Mouse (Mus musculus) frontal cortex, postnatal 36 days (tissue): ENCODE data around the gene Eif4g1.

Experiments
- DNase-seq, 2 experiments: peaks; one replicate each; pipeline ENCODE4 v3.0.0; 2022; ENCODE audit warnings: low spot score in 2 of 2

Gene Eif4g1

GRCm38 (mm10) chr16:20672500-20672902 lies 4.4 kb downstream of the Eif4g1 start:
- DNase-seq, result peak; percentile 95 to 96

DNA sequence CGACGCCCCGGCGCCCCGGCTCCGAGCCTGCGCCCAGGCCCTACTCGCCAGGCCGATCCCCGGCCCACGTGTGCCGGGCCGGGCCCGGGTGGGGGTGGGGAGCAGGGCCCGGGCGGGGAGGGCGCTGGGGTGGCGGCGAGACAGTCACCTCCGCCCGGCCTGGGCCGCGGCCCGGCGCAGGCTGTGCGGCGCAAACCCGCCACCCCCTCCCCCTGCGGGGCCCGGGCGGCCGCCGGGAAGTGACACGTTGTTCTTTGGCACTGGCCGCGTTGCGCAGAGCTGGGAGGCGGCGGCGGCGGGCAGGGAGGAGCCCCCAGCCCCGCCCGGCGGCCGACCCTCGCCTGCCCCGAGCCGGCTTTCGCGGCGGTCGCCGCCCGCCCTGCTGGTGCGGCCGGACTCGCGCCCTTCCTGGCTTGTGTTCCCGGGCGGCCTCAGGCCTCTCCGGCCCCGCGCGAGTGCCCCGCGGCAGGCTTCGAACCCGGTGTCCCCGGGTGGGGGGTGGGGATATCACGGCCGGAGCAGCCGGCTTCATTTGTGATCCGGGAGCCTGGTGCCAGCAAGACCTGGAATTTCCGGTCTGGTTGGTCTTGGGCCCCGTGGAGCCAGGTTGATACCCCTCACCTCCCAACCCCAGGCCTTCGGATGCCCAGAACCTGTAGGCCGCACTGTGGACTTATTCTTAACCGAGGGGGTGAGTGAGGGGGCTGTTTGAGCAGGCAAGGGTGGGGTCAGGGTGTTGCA lies 5.0 kb downstream of the Eif4g1 start:
- DNase-seq, result peak in 1 of 2 experiments; percentile 24

- DNase-seq, result no peak
These were observed 5.7 kb downstream of the Eif4g1 start for GRCm38 (mm10) chr16:20673706-20674303.

DNA sequence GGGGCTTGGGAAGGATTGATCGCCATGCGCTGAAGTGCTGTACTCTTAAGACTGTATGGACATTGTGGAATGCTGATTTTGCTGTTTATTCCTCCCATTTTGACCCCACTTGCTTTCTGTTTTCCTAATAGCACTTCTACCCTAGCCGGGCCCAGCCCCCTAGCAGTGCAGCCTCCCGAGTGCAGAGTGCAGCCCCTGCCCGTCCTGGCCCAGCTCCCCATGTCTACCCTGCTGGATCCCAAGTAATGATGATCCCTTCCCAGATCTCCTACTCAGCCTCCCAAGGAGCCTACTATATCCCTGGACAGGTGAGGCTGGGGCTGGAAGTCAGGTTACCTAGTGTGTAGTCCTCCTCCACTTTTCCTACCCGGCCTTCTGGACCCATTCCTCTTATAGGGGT lies 7.1 kb downstream of the Eif4g1 start:
- no peak for DNase-seq

DNA sequence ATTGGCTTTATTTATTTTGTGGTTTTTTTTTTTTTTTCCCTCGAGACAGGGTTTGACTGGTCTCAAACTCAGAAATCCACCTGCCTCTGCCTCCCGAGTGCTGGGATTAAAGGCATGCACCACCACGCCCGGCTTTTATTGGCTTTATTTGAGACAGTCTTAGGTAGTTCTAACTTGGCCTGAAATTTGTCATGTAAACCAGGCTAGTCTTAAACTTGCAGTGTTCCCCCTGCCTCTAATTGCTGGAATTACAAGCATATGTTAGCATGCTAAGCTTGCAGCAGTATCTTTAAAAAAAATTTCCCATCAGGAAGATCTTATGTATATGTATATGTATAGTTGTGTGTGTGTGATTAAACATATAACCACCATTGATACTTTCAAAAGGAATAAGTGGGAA lies 8.6 kb downstream of the Eif4g1 start:
- DNase-seq, result no peak

- DNase-seq, result no peak
These were observed 9.3 kb downstream of the Eif4g1 start for GRCm38 (mm10) chr16:20677380-20677779.

DNA sequence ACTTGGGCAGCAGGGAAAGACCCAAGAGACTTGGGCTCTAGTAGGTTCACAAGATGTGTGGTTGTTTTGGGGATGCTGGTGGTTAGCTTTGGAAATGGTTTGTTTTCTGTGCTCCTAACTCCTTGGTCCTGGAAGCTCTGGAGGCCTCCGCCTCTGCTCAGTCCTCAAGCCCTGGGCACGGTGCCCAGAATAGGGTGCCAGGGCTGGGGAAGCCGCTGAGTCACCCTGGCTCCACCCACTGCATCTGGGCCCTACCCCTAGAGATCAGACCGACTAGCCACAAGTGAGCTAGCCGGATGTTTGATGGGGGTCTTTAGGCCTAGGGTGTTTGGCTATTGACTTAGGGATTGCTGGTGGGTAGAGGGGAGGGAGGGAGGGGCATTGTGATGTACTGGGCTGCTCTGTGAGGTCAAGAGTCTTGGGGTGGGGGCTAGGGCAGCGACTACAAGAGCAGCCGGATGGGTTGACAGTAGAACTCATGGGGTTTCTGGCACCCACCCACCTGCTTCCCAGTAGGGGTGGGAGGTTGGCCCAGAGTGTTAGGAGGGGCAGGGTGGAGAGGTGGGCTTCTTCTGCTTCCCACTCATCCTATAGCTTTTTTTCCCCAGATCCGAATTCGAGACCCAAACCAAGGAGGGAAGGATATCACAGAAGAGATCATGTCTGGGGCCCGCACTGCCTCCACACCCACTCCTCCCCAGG lies 10.0 kb downstream of the Eif4g1 start:
- peak; percentile 76 to 79 for DNase-seq

GRCm38 (mm10) chr16:20690774-20691173 lies 22.7 kb downstream of the Eif4g1 start:
- no peak for DNase-seq

DNA sequence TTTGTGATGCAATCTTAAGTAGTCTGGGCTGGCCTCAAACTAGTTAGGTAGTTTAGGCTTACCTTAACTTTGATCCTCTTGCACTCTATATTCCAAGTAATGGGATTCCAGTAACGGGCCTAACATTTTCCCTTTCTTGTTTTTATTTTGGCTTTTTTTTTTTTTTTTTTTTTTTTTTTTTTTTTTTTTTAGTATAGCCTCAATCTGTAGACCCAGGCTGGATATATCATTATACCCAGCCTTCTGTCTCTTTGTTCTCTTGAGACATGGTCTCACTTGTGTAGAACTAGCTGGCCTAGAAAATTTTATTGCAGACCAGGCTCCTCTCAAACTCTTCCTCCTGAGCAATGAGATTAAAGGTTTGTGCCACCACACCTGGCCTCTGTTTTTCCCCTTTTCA lies 23.5 kb downstream of the Eif4g1 start:
- no peak for DNase-seq

- DNase-seq, result no peak
These were observed 24.3 kb downstream of the Eif4g1 start for GRCm38 (mm10) chr16:20692241-20692965.

- DNase-seq, result peak; percentile 91 to 96
These were observed 25.1 kb downstream of the Eif4g1 start, which contains the start of gene Fam131a for GRCm38 (mm10) chr16:20693111-20693701. TSS of gene Fam131a (plus strand) at chr16:20693241.

DNA sequence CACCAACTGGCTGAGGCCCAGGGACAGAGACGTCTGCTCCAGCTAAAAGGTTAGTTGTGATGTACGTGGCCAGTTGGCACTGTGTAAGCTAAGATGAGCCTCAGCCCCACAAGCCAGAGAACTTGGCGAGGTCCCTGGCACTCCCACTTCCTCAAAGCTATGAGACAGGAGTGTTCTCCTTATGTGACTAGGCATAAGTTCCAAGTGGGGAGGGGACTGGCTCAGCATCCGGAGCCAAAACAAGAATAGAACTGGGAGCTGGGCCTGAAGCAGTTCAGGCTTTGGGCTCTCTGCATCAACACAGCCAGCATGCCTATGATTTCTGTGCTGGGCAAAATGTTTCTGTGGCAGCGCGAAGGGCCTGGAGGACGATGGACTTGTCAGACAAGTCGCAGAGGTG lies 26.7 kb downstream of the Eif4g1 start:
- DNase-seq, result peak; percentile 80 to 88

DNA sequence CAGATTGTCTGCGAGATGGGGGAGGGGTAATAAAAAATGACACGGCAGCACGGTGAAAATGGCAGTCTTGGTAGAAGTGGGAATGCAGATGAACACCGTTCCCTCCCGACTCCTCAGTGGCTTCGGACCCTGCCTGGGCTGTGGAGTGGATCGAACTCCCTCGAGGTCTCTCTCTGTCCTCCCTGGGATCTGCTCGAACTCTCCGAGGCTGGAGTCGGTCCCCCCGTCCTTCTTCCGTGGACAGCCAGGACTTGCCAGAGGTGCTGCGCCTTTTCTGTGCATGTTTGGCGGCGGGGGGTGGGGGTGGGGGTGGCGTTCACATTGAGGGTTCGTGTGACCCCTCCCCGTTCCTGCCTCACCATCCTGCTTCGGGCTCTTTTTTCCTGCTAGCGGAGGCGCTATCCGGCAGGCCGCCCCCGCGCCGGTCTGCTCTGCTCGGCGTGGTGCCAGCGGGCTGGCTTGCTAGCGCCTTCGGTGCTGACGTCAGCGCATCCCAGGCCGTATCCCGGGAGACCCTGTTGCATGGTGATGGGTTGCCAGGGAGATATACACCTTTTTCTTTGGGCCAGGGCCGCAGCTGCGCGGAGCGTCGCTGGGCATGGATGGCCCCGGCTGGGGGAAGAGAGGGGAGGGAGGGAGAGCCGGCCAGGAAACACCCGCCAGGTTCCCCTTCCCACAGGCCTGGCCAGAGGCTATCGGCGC lies 27.7 kb downstream of the Eif4g1 start:
- DNase-seq, result peak; percentile 97 to 99

- DNase-seq, result no peak
These were observed 31.2 kb downstream of the Eif4g1 start for GRCm38 (mm10) chr16:20699266-20699665.

- DNase-seq, result no peak
These were observed 31.9 kb downstream of the Eif4g1 start for GRCm38 (mm10) chr16:20700036-20700435.

GRCm38 (mm10) chr16:20701316-20701715 lies 33.2 kb downstream of the Eif4g1 start:
- DNase-seq, result no peak

- no peak for DNase-seq
These were observed 33.8 kb downstream of the Eif4g1 start for GRCm38 (mm10) chr16:20701729-20702521.

DNA sequence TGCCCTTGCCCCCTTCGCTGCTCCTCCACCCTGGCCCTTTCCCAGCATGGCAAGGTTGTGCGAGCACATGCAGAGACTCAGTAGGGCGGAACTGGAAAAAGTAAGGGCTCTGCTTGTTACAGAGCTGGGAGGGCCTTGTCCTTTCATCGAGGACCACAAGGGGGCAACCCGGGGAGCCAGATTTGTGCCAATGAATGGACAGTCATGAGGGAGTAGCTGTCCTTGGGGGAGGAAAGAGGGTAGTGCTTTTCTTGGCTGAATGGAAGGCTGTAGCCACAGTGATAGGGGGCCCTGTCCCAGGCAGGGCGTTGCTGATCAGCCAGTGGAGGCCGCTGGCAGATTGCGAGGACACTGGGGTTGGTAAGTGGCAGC lies 34.4 kb downstream of the Eif4g1 start:
- DNase-seq, result peak; percentile 54 to 64

DNA sequence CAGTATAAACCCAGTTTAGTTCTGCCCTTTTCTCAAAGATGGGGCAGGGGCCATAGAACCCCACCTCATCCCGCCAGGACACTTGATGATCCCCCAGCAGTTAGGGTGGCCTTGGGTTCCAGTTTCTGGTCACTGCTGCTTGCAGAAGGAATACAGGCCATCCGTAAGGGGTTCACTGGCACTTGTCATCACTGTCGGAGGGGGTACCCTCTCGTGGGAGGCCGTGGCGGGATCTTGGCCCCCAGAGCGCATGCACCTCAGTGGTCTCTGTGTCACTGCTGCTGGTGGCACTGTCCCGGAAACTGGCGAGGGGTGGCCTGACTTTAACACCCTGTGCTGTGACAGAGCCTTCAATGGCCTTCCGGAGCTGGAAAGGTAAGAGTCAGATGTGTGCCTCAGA lies 35.0 kb downstream of the Eif4g1 start:
- DNase-seq, result no peak

DNA sequence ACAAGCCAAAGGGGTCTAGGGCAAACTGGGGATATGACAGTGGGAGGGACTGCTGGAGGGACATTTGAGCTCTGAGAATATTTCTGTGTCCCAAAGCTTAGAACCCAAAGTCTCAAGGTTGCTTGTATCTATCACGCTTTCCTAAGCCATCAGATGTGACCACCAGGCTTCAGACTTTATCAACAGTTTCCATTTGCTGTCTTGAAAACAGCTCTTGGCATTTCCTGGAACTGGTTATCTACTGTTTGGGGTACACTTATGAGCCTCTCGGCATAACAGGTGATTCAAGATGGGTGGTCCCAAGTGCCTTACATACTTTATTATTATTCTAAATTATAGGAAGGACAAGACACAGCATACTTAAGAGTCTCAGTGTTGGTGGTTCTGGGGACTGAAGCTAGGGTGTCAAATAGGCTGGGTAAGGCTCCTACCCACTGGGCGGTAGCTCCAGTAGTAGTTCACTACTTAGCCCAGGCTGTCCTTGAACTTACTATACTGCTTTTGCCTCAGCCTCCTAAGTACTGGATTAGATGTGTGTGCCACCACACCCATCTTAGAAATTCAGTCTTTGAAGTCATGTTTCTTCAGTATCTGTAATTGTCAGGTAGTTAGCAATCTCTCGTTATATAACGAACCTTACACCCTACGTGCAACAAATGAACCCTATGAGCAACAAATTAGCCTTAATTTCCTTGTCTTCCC lies 35.7 kb downstream of the Eif4g1 start:
- DNase-seq, result no peak
